Mouse (Mus musculus): ENCODE results near the gene Uri1. TPM values are rescaled to one million over a fixed set of nuclear protein-coding genes. Genes with fewer than 3 reads are reported as not detected.
A peak's percentile ranks its signal among the peaks of the same experiment; 100 is the strongest.

The Uri1 gene
- polyA plus RNA-seq (2011; ENCODE audit: insufficient read depth, insufficient read length, low replicate concordance, missing spikeins) = 12.1 and 16.0 TPM in 2 replicates

- Histone ChIP-seq H3K4me3 (replicated peaks; ENCODE audit: control insufficient read depth, low read depth, low read length) (no peak within 1 kb of the TSS), H3K27ac (ENCODE audit: control insufficient read depth, insufficient read depth, low read depth, low read length, poor library complexity) (no peak within 1 kb of the TSS), H3K4me1 (ENCODE audit: control insufficient read depth, insufficient read depth, low read length) (no peaks in the 10 kb centered on the region)
- TF ChIP-seq POLR2A (IDR thresholded peaks at IDR 0.05; ENCODE audit: borderline replicate concordance, control insufficient read depth, low read depth, low read length) = no peak
- no peak for TF ChIP-seq CTCF (IDR thresholded peaks at IDR 0.05; ENCODE audit: control insufficient read depth, insufficient read depth, low read length)
- 85% methylated on average over 8 of the region's 8 CpGs for WGBS
Measured at GRCm38 (mm10) chr7:38023451-38023850, at the start of gene Uri1. TSS of gene Uri1 (minus strand) at chr7:38023551.

GRCm38 (mm10) chr7:38071065-38071464 lies 47.7 kb upstream of the Uri1 start:
- Histone ChIP-seq H3K4me1 (ENCODE audit: control insufficient read depth, insufficient read depth, low read length) (no peaks in the 10 kb centered on the region), H3K27ac (ENCODE audit: control insufficient read depth, insufficient read depth, low read depth, low read length, poor library complexity) (no peak overlapping the region), H3K4me3 (replicated peaks; ENCODE audit: control insufficient read depth, low read depth, low read length) (no peak overlapping the region)
- 42% methylated on average over 5 of the region's 5 CpGs for WGBS
- TF ChIP-seq POLR2A (IDR thresholded peaks at IDR 0.05; ENCODE audit: borderline replicate concordance, control insufficient read depth, low read depth, low read length) (no peak), CTCF (IDR thresholded peaks at IDR 0.05; ENCODE audit: control insufficient read depth, insufficient read depth, low read length) (no peak)

- Histone ChIP-seq H3K4me3 (replicated peaks; ENCODE audit: control insufficient read depth, low read depth, low read length) (no peak overlapping the region), H3K27ac (ENCODE audit: control insufficient read depth, insufficient read depth, low read depth, low read length, poor library complexity) (no peak overlapping the region), H3K4me1 (ENCODE audit: control insufficient read depth, insufficient read depth, low read length) (no peaks in the 10 kb centered on the region)
- no peak for TF ChIP-seq POLR2A (IDR thresholded peaks at IDR 0.05; ENCODE audit: borderline replicate concordance, control insufficient read depth, low read depth, low read length)
- WGBS = 23% methylated on average over 2 of the region's 2 CpGs
Measured at GRCm38 (mm10) chr7:38070663-38071062, 47.3 kb upstream of the Uri1 start.

GRCm38 (mm10) chr7:38064431-38064830 lies 41.1 kb upstream of the Uri1 start:
- WGBS = 33% methylated on average over 4 of the region's 4 CpGs
- no peak overlapping the region for H3K4me3 ChIP-seq (replicated peaks; ENCODE audit: control insufficient read depth, low read depth, low read length)
- peaks cover 1% of the 10 kb centered on the region; the same call in 1 of the 2 replicates for H3K4me1 ChIP-seq (ENCODE audit: control insufficient read depth, insufficient read depth, low read length)

GRCm38 (mm10) chr7:38061060-38061970 lies 38.0 kb upstream of the Uri1 start:
- TF ChIP-seq CTCF (IDR thresholded peaks at IDR 0.05; ENCODE audit: control insufficient read depth, insufficient read depth, low read length) (peak; percentile 93), POLR2A (IDR thresholded peaks at IDR 0.05; ENCODE audit: borderline replicate concordance, control insufficient read depth, low read depth, low read length) (no peak)
- 3% methylated on average over 56 of the region's 57 CpGs for WGBS
- H3K4me3 ChIP-seq (replicated peaks; ENCODE audit: control insufficient read depth, low read depth, low read length) = peak overlapping the region; percentile 29
- H3K4me1 ChIP-seq (ENCODE audit: control insufficient read depth, insufficient read depth, low read length) = peaks cover 1% of the 10 kb centered on the region; the same call in 1 of the 2 replicates
- no peak overlapping the region for H3K27ac ChIP-seq (ENCODE audit: control insufficient read depth, insufficient read depth, low read depth, low read length, poor library complexity)

More at GRCm38 (mm10) chr7:38064431-38064830, 41.1 kb upstream of the Uri1 start:
- TF ChIP-seq CTCF (IDR thresholded peaks at IDR 0.05; ENCODE audit: control insufficient read depth, insufficient read depth, low read length) (no peak), POLR2A (IDR thresholded peaks at IDR 0.05; ENCODE audit: borderline replicate concordance, control insufficient read depth, low read depth, low read length) (no peak)
- no peak overlapping the region for H3K27ac ChIP-seq (ENCODE audit: control insufficient read depth, insufficient read depth, low read depth, low read length, poor library complexity)

GRCm38 (mm10) chr7:38059636-38060330 lies 36.4 kb upstream of the Uri1 start:
- Histone ChIP-seq H3K4me1 (ENCODE audit: control insufficient read depth, insufficient read depth, low read length) (peaks cover 1% of the 10 kb centered on the region; the same call in 1 of the 2 replicates), H3K4me3 (replicated peaks; ENCODE audit: control insufficient read depth, low read depth, low read length) (no peak overlapping the region), H3K27ac (ENCODE audit: control insufficient read depth, insufficient read depth, low read depth, low read length, poor library complexity) (no peak overlapping the region)
- WGBS = 50% methylated on average over 8 of the region's 8 CpGs
- TF ChIP-seq CTCF (IDR thresholded peaks at IDR 0.05; ENCODE audit: control insufficient read depth, insufficient read depth, low read length) = no peak
- TF ChIP-seq POLR2A (IDR thresholded peaks at IDR 0.05; ENCODE audit: borderline replicate concordance, control insufficient read depth, low read depth, low read length) = no peak

GRCm38 (mm10) chr7:38059096-38059495 lies 35.7 kb upstream of the Uri1 start:
- Histone ChIP-seq H3K4me3 (replicated peaks; ENCODE audit: control insufficient read depth, low read depth, low read length) (no peak overlapping the region), H3K4me1 (ENCODE audit: control insufficient read depth, insufficient read depth, low read length) (no peaks in the 10 kb centered on the region), H3K27ac (ENCODE audit: control insufficient read depth, insufficient read depth, low read depth, low read length, poor library complexity) (no peak overlapping the region)
- WGBS = 69% methylated on average over 7 of the region's 7 CpGs
- no peak for TF ChIP-seq POLR2A (IDR thresholded peaks at IDR 0.05; ENCODE audit: borderline replicate concordance, control insufficient read depth, low read depth, low read length)
- no peak for TF ChIP-seq CTCF (IDR thresholded peaks at IDR 0.05; ENCODE audit: control insufficient read depth, insufficient read depth, low read length)

- Histone ChIP-seq H3K27ac (ENCODE audit: control insufficient read depth, insufficient read depth, low read depth, low read length, poor library complexity) (no peak overlapping the region), H3K4me1 (ENCODE audit: control insufficient read depth, insufficient read depth, low read length) (no peaks in the 10 kb centered on the region), H3K4me3 (replicated peaks; ENCODE audit: control insufficient read depth, low read depth, low read length) (no peak overlapping the region)
- 80% methylated on average over 2 of the region's 2 CpGs for WGBS
- no peak for TF ChIP-seq CTCF (IDR thresholded peaks at IDR 0.05; ENCODE audit: control insufficient read depth, insufficient read depth, low read length)
- no peak for TF ChIP-seq POLR2A (IDR thresholded peaks at IDR 0.05; ENCODE audit: borderline replicate concordance, control insufficient read depth, low read depth, low read length)
Measured at GRCm38 (mm10) chr7:38055996-38056395, 32.6 kb upstream of the Uri1 start.
